Mouse (Mus musculus) Patski (cell line): Measurements from ENCODE around the gene Cd209a. TPM values are rescaled to one million over a fixed set of nuclear protein-coding genes. Genes with fewer than 3 reads are reported as not detected.

ENCODE experiments used
- ATAC-seq: fragments of 100-300 bp; one replicate; pipeline ENCODE4 v1.8.0; 2021
- CTCF ChIA-PET: fragments of 350-600 bp; sonication (Branson Sonifier 250); formaldehyde crosslinking; loops from one replicate; lab custom pipeline; 2022; ENCODE audit warnings: inconsistent platforms; lab: Charles Lee
- POLR2A ChIA-PET: fragments of 350-600 bp; sonication (Branson Sonifier 250); formaldehyde crosslinking; loops from one replicate; lab custom pipeline; 2022; ENCODE audit warnings: antibody characterized with exemption, inconsistent platforms; lab: Charles Lee
- DNase-seq: peaks from one replicate; pipeline ENCODE4 v3.0.0-alpha.2; 2011; ENCODE audit warnings: low read depth, low spot score
- H3K27me3 ChIP-seq: fragments of 371-371 bp; one replicate; pipeline ENCODE4 v1.5.1; 2021
- CTCF ChIP-seq: fragments of 100-300 bp; IDR thresholded peaks from one replicate; pipeline ENCODE4 v1.5.1; 2021
- in situ Hi-C: fragments of 300-500 bp; cut with MboI; formaldehyde crosslinking; loops from 3 replicates; pipeline ENCODE4 v1.11.1; 2018; ENCODE audit warnings: low pct_unique_long_range_greater_than_20kb, mixed read lengths
- polyA plus RNA-seq: library from polyadenylated mRNA; unstranded; gene quantifications from one replicate; pipeline ENCODE4 v1.2.3, GENCODE M21; 2021

Cd209a gene
- polyA plus RNA-seq, 1 experiment from 2014 or later: not detected

DNA sequence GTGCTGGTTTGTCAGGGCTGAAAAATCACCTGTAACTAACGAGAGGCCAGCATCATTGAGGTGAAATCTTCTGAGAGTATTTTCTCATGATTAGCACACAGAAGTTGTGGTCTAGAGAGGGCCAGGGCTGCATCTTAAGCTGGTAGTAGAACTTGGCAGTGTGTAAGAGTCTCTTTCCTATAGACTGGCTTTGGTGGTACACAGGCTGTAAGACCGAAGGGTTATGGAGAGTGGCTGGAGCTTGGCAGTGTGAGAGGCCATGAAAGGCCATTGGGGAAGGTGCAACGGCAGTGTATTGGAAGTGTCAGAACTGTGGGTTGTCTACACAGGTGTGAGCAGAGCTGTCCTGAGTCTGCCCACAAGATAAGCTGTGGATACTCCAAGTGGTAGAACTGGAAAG, 38.5 kb downstream of the Cd209a start:
- DNase-seq (no peak), ATAC-seq (no peak)
- no peak for TF ChIP-seq CTCF
- POLR2A ChIA-PET: no interaction called here
- H3K27me3 ChIP-seq: peaks cover 46% of the 10 kb centered on the region
- CTCF ChIA-PET: no interaction called here
- in situ Hi-C loops: loop anchor here (10.0 to 25.0 kb wide), 2 partner anchors 254 to 652 kb away; no protein-coding TSS in a partner anchor

DNA sequence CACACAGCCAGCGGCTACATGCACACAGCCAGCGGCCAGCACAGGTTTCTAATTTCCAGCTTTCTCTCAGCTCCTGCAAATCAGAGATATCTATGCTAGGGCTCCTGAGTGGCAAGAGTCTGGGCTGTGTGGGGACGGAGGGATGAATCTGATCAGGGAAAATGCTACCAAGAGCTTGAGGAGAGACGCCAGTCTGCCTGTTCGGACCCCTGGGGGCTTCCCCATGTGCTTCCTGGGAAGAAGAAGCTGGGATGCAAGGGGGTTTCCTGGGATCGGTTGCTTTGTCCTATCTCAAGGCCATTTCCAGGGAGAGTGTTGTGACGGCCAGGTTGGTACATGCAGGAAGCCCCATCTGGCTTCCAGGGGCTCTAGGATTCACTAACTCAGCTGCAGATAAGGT, 41.2 kb downstream of the Cd209a start:
- ATAC-seq (no peak), DNase-seq (no peak)
- H3K27me3 ChIP-seq: peaks cover 57% of the 10 kb centered on the region
- in situ Hi-C loops: loop anchor here (10.0 to 25.0 kb wide), 2 partner anchors 417 to 655 kb away; no protein-coding TSS in a partner anchor
- no peak for TF ChIP-seq CTCF
- ChIA-PET CTCF (no interaction called here), POLR2A (interaction anchor here (0.6 kb wide), 1 partner anchor 86 kb away, joined by 4 read pairs; the partner anchor contains the start of gene Pet100)

DNA sequence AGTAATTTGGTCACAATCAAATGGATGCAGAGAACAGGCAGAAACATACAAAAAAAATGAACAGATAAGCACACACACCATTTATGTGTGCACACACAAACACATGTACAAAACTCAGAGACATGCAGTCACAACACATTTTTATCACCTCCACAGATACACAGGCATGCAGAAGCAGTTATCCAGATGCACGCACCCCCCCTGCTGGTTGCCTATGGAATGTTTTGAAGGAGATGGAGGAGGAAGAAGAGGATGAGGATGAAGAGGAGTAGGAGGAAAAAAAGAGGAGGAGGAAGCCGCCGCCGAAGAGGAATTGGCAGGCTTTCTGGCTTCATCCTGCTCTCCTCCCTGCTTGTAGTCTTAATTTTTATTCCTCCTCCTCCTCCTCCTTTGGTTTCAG, 43.1 kb downstream of the Cd209a start:
- POLR2A ChIA-PET: no interaction called here
- TF ChIP-seq CTCF: peak; percentile 54
- ATAC-seq (no peak), DNase-seq (no peak)
- in situ Hi-C loops: loop anchor here (10.0 to 25.0 kb wide), 2 partner anchors 419 to 657 kb away; no protein-coding TSS in a partner anchor
- CTCF ChIA-PET: no interaction called here
- H3K27me3 ChIP-seq: peaks cover 59% of the 10 kb centered on the region

DNA sequence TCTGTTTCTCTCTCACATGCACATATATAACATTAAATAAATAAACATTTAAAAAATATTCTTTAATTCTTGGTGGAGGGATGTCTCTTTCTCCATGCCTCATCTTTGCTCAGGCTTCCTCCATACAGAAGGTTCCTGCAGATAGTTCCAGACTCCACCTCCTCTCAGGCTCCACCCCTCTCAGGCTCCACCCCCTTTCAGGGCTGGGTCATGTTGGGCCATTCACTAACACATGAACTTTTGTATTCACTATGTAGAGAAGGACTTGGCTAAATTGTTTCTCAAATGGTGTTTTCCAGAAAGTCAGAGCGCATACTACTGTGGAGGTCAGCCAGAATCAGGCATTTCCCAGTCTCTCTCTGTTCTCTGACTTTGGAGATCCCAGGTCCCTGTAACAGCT, 47.3 kb downstream of the Cd209a start:
- ATAC-seq (no peak), DNase-seq (no peak)
- CTCF ChIA-PET: no interaction called here
- no peak for TF ChIP-seq CTCF
- peaks cover 53% of the 10 kb centered on the region for H3K27me3 ChIP-seq
- POLR2A ChIA-PET: no interaction called here
- in situ Hi-C loops: loop anchor here (10.0 to 25.0 kb wide), 2 partner anchors 423 to 661 kb away; no protein-coding TSS in a partner anchor

DNA sequence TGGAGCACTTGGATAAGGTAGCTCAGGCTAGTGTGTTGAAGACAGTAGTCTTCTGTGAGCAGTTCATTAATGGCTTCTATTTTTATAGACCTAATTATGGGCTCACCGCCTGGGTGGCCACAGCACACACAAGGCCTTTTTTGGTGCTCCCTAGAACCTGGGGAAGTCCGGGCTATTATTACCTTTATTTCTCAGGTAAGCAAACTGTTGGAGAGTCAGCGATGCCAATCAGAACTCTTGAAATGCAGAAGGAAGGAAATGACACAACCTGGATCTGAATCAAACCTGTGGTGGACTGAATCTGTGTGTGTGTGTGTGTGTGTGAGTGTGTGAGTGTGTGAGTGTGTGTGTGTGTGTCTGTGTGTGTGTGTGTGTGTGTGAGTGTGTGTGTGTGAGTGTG, 54.7 kb downstream of the Cd209a start, which contains the start of gene Fcer2a:
Gene Fcer2a (minus strand): TSS at position 55 of the 400 bp plus-strand sequence.
- H3K27me3 ChIP-seq: peaks cover 23% of the 10 kb centered on the region
- DNase-seq (no peak), ATAC-seq (no peak)
- TF ChIP-seq CTCF: no peak
- POLR2A ChIA-PET: no interaction called here
- in situ Hi-C loops: no loop called here
- CTCF ChIA-PET: no interaction called here

Other genes starting within 250 kb of the Cd209a start
- gene Mcoln1, start 248.5 kb downstream of the Cd209a start, polyA plus RNA-seq: 85.9 TPM
- gene Pnpla6, start 233.6 kb downstream of the Cd209a start, polyA plus RNA-seq: 83.0 TPM
- 3.3 TPM for gene C330021F23Rik, start 181.0 kb downstream of the Cd209a start, polyA plus RNA-seq
- 18.5 TPM for gene Camsap3, start 161.7 kb downstream of the Cd209a start, polyA plus RNA-seq
- gene Xab2, start 127.7 kb downstream of the Cd209a start, polyA plus RNA-seq: 48.4 TPM
- gene Pet100, start 127.4 kb downstream of the Cd209a start, polyA plus RNA-seq: 85.7 TPM
- gene Pcp2, start 123.4 kb downstream of the Cd209a start, polyA plus RNA-seq: not detected
- 156 TPM for gene Stxbp2, start 118.0 kb downstream of the Cd209a start, polyA plus RNA-seq
- gene Retn, start 93.2 kb downstream of the Cd209a start, polyA plus RNA-seq: 0.24 TPM
- gene Mcemp1, start 83.2 kb downstream of the Cd209a start, polyA plus RNA-seq: not detected
- gene Fcor, start 76.6 kb downstream of the Cd209a start, polyA plus RNA-seq: 4.6 TPM
- 24.8 TPM for gene Trappc5, start 72.7 kb downstream of the Cd209a start, polyA plus RNA-seq
- gene Fcer2a, start 54.8 kb downstream of the Cd209a start, polyA plus RNA-seq: 0.09 TPM
- not detected for gene Clec4g, start 28.3 kb downstream of the Cd209a start, polyA plus RNA-seq
- gene Cd209e, start 105.3 kb upstream of the Cd209a start, polyA plus RNA-seq: not detected
- not detected for gene Cd209d, start 129.6 kb upstream of the Cd209a start, polyA plus RNA-seq
- gene Cd209b, start 177.9 kb upstream of the Cd209a start, polyA plus RNA-seq: not detected
- not detected for gene Cd209c, start 205.8 kb upstream of the Cd209a start, polyA plus RNA-seq